Mouse (Mus musculus): ENCODE results near the gene Ptpn22.

Gene Ptpn22

GRCm38 (mm10) chr3:103925302-103925701 lies 65.7 kb downstream of the Ptpn22 start:
- DNase-seq (ENCODE audit: low spot score in 2 of 2): no peak

- DNase-seq (ENCODE audit: low spot score in 2 of 2): no peak
Measured at GRCm38 (mm10) chr3:103927511-103927910, 67.9 kb downstream of the Ptpn22 start.

GRCm38 (mm10) chr3:103944794-103945562 lies 85.4 kb downstream of the Ptpn22 start:
- peak in 1 of 2 experiments; percentile 37 for DNase-seq (ENCODE audit: low spot score in 2 of 2)

GRCm38 (mm10) chr3:103948666-103949065 lies 89.1 kb downstream of the Ptpn22 start:
- no peak for DNase-seq (ENCODE audit: low spot score in 2 of 2)

GRCm38 (mm10) chr3:103960622-103961021 lies 101.0 kb downstream of the Ptpn22 start:
- DNase-seq (ENCODE audit: low spot score in 2 of 2): no peak
